Mouse (Mus musculus): ENCODE data around the gene Igbp1. TPM values are rescaled to one million over a fixed set of nuclear protein-coding genes. Genes with fewer than 3 reads are reported as not detected.

Gene Igbp1
- total RNA-seq, 2 experiments from 2014 or later = 40.5 to 40.6 TPM

Other genes with a start within 250 kb of the Igbp1 start
- gene Otud6a, start 65.3 kb upstream of the Igbp1 start, total RNA-seq (2021) = not detected
- under 1 TPM in 1 of 2 experiments, not detected in 1; 0.25 TPM for gene Awat2, start 51.6 kb upstream of the Igbp1 start, total RNA-seq (2021)
- gene Dgat2l6, start 30.5 kb downstream of the Igbp1 start, total RNA-seq (2021) = under 1 TPM; 0.15 to 0.61 TPM
- gene Awat1, start 78.0 kb downstream of the Igbp1 start, total RNA-seq (2021) = not detected
- not detected for gene P2ry4, start 100.6 kb downstream of the Igbp1 start, total RNA-seq (2021)
- 1 to 10 TPM; 1.2 to 2.4 TPM for gene Arr3, start 111.2 kb downstream of the Igbp1 start, total RNA-seq (2021)
- gene Kif4, start 131.4 kb downstream of the Igbp1 start, total RNA-seq (2021) = 1 to 10 TPM in 1 of 2 experiments, under 1 TPM in 1; 0.68 to 1.3 TPM
- gene Pdzd11, start 132.3 kb downstream of the Igbp1 start, total RNA-seq (2021) = 10 to 100 TPM; 41.9 to 46.3 TPM
- 1 to 10 TPM; 7.2 TPM for gene Gdpd2, start 235.6 kb downstream of the Igbp1 start, total RNA-seq (2021)

Measured in left cerebral cortex, postnatal 36 days (tissue).